Mouse (Mus musculus) c-Kit-positive CD71-positive TER-119-positive erythroid progenitor cells, embryonic 14.5 days (primary cell): ENCODE measurements around the gene Siglech.
A peak's percentile ranks its signal among the peaks of the same experiment; 100 is the strongest.
"Not testable (repeated sequence)": the region's sequence is repeated elsewhere in the genome, so short reads cannot be mapped to it uniquely, and the experiment has no call there.

Source experiments
- DNase-seq: peaks from one replicate; pipeline ENCODE4 v3.0.0-alpha.2; 2013; ENCODE audit warnings: low spot score

Siglech gene

GRCm38 (mm10) chr7:55767926-55768325 is at the start of gene Siglech:
TSS of gene Siglech (plus strand) at chr7:55768178.
- DNase-seq = no peak

GRCm38 (mm10) chr7:55722673-55723072 is 45.3 kb upstream of the Siglech start:
- DNase-seq = no peak

GRCm38 (mm10) chr7:55728903-55729302 is 39.1 kb upstream of the Siglech start:
- no peak for DNase-seq

DNA sequence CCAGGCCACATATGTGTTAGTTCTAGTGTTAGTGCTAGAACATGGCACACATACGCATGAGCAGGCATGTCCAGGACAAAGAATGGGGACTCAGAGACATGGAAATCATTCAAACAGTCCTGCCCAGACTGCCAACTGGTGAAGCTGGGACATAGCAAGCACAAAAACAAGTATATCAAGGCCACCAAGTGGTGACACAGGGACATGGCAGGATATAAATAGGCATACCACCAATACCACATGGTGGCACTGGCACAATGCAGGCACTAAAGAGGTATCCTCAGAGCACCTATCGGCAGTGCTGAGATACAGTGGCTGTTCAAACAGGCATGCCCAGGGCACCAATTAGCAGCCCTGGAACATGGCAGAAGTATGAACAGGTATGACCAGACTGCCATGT is 33.5 kb upstream of the Siglech start:
- no peak for DNase-seq

GRCm38 (mm10) chr7:55737125-55737912 is 30.7 kb upstream of the Siglech start:
- no peak for DNase-seq

DNA sequence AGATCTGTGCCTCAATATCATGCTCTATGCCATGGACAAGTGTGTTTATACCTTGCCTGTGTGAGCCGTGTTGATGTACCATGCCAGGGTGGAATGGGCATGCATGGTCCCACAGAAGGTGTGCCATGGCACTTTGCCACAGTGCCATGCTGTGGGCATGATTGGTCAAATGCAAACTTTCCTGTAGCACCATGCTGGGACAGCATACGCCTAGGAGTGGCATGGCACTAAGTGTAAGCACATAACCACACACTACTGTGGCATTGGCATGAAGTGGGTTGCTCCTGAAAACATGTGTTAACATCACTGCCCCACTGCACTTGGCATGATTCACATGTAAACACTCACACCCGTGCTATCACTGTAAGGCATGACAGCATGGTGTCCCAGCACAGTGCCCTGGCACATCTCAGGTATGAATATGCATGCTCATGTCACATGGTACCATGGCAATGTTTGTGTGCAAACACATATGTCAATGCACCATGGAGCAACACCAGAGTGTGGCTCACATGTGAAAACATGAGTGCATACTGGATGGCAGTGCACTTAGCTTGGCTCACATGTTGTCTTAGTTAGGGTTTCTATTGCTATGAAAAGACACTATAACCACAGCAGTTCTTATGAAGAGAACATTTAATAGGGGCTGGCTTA is 24.2 kb upstream of the Siglech start:
- DNase-seq = no peak

DNA sequence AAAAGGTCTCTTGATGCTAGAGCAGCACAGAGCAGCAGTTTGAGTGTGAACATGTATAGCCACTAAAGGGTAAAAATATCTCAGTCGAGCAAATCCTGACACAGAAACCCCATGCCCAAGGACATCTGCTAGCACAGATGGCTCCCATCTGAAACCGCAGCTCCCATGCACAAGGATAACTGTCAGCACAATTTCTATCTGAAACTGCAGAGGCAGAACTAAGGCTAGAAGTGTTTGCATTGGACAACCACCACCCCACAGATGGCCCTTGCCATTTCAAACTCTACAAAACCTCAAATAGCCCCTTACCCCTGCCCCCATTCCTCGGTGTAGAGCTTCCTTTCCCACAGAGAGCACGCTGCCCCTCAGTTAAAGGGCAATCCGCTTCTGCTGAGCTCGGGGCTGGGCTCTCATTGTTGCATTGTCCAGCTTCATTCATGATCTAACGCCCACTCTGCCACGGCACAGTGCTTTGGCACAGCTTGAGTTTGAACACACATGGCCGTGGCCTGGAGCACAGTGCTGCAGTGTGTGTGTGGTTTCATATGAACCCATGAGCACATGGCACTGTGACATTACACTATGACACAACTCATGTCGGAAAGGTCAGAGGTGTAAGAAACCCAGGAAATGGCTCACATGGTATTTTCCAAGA is 23.3 kb upstream of the Siglech start:
- no peak for DNase-seq

- no peak for DNase-seq
These were observed 17.1 kb upstream of the Siglech start for GRCm38 (mm10) chr7:55750841-55751240.

DNA sequence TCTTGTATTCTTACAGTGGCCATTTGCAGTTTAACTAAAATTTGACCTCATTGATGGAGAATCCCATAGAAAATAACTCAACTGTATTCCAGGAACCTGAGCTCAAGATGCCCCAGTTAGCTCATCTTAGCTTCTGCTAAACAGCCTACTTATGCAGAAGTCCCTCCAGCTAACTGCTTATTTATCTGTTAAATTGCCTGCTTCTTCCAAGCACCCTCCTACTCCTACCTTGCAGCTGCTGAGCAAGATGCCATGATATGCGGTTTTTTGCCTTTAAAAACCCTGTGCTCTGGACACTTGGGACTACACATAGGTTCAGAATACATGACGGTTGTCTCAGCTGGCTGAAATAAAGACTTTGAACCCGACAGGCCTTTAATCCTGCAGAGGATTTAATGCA is 8.6 kb upstream of the Siglech start:
- DNase-seq = no peak

DNA sequence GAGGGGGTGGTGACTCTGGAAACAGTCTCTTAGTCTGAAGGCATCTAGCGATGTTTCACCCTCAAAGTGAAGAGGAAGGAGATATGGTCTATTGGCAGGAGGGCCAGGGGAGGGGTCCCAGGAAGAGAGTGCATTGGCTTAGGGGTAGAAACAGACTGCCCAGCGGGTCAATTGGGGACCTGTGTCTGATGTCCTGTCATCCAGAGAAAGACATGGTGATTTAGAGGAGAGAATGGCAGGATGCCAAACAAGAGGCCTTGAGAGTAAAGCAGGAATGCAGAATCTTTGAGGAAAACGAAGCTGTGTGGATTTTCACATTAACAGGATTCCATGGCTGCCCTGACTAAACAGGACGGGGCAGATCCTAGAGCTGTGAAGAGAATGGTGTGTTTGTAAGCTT is 12.0 kb downstream of the Siglech start:
- DNase-seq = no peak

GRCm38 (mm10) chr7:55782493-55782892 is 14.5 kb downstream of the Siglech start:
- DNase-seq = no peak

GRCm38 (mm10) chr7:55784580-55784979 is 16.6 kb downstream of the Siglech start:
- no peak for DNase-seq

DNA sequence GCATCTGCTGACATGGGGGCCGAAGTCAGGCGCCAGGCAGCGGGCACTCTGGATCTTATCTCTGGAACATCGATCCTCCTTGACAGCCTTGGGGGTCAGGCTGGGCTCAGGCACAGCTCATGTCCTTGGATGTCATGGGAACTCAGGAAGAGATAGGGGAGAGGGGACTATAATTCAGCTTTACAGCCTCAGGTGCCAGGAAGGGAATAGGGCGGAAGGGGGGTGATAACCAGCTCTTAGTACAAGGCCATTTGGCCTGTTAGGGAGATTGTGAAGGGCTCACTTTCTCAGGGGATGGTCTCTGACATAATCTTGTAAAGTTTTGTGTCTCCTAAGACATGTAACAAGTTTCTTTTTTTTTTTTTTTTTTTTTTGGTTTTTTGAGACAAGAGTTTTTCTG is 22.6 kb downstream of the Siglech start:
- DNase-seq = not testable (repeated sequence)

DNA sequence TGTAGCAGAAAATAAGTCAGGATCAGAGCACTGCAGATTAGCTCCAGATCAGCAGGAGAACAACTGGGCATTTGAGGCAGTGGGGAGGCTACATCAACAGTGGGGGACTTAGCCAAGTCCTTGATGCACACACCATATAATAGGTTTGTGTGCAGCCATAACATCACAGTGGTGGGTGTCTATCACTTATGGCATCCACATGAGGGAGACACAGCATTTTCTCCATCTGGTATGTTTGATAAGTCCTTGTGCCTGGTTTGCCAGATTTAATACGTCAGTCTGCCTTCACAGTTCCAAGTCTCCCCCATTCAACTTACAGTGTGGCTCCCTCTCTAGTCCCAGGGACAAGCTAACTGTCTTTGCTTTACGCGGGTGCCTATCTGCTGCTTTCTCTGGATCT is 24.3 kb downstream of the Siglech start:
- DNase-seq = peak; percentile 15

- DNase-seq = no peak
These were observed 25.4 kb downstream of the Siglech start for GRCm38 (mm10) chr7:55793236-55793951.

- DNase-seq = peak; percentile 96
These were observed 26.1 kb downstream of the Siglech start, which contains the start of gene Tubgcp5 for GRCm38 (mm10) chr7:55793952-55794603. TSS of gene Tubgcp5 (plus strand) at chr7:55794154.

GRCm38 (mm10) chr7:55799981-55800380 is 32.0 kb downstream of the Siglech start:
- no peak for DNase-seq

DNA sequence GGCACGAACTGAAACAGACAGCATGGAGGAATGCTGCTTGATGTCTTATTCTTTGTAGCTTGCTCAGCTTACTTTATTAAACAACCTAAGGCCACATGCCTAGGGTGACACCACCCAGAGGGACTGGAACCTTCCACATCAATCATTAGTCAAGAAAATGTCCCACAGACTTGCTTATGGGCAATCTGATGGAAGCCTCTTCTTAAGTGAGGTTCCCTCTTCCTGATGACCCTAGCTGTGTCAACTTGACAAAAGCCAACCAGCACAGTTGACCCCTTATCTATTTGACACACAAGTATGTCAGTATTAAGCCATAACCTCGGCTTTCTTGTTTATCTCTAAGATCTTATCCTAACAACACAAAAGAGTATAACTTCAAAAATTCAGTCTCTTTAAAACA is 42.0 kb downstream of the Siglech start:
- DNase-seq = no peak

- DNase-seq = no peak
These were observed 56.5 kb downstream of the Siglech start for GRCm38 (mm10) chr7:55824468-55824867.

DNA sequence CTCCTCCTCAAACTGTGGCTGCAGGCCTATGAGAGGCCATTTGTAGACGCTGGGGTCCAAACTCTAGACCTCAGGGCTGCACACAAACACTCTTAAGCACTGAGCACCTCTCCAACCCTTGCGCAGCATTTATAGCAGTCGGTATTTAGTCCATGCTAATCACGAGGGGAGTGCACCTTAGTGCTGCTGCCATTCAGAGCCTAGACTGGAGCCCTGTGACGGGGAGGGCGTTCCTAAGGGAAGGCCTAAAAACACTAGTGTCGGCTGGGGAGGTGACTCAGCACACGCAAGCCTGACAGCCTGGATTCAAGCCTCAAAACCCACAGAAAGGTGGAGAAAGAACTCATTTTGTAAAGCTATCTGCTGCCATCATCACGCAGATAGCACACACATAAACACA is 59.6 kb downstream of the Siglech start:
- no peak for DNase-seq
